Mouse (Mus musculus): ENCODE measurements around the gene Cyp1a1.

Cyp1a1 gene

DNA sequence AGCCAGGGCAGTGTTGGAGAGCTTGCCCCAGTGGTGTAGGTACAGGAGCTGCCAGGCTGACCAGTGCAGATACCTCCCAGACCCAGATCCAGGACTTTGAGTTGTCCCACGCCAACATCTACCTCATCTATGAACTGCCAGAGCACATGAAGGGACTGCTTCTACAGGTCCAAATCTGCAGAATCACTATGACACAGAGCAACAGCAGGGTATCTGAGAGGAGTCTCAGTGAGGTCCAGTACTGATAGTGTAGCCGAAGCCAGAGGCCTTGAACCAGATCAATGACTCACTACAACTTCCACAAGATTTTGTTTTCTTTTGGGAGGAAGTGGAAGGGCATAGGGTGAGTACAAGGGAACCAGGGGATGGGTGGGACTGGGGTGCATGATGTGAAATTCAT is at the start of gene Cyp1a1:
Gene Cyp1a1, plus strand, starts transcription at position 178 of the 400 bp plus-strand sequence.
- no peak for DNase-seq

DNA sequence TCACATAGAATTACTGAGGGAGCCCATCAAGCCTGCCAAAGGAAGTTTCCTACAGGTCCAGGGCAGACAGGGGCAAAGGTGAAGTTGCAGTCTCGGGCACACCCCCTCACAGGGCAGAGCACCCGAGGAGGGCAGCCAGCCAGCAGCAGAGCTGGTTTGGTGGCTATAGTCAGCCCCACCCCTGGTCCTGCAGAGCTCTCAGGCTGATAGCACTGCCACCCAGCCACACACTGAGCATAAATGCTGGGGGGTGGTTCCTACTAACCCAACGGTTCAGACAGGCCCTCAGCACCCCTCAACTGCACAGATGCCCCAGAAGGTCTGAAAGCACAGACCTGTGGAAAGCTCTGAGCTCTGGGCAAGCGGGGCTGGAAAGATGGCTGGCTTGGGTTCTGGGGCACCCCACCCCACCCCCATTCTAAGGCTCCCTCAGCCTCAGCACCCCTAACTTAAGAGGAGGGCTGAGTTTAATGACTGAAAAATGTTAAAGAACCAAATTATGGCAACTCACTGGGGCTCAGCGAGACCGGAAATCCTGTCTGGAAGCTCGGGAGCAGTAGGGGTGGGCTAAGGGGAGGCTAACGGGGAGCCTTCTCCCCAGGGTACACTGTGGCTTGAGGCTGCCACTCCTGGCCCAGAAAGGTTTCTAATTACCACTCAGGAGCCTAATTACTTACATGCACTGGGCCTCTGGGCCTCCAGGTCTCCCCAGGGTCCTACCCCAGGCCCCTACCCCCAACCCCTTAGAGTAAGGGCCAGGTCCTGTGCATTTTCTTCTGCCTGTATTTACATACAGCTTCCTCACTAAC is 48.9 kb upstream of the Cyp1a1 start:
- DNase-seq: no peak

DNA sequence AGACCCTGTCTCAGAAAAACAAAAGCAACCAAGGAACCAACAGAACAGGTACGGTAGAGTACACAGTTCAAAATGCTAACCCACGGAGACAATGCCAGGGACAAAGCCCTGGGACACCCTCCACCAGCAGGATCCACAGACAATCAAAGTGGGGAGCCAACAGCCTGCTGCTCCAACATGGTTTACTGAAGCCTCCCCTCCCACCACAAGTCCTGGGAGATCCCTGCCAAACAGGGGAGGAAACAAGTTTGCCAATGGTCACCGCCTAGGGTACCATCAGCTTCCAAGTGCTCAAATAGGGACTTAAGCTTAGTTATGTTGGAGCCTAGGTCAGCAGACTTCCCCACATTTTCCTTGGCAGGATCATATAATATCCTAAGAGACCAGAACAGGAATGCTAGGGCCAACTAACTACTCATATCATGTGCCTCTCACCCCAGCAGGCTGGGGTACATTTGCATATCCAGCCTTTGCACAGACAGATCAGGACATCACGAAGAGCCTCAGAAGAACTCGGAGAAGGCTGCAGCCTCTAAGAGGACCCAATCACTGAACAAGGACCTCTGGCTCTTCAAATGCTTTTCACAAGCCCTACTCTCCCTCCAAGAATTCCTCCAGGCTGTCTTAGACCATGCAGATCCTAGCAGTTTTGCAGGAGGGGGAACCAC is 47.9 kb upstream of the Cyp1a1 start:
- no peak for DNase-seq

DNA sequence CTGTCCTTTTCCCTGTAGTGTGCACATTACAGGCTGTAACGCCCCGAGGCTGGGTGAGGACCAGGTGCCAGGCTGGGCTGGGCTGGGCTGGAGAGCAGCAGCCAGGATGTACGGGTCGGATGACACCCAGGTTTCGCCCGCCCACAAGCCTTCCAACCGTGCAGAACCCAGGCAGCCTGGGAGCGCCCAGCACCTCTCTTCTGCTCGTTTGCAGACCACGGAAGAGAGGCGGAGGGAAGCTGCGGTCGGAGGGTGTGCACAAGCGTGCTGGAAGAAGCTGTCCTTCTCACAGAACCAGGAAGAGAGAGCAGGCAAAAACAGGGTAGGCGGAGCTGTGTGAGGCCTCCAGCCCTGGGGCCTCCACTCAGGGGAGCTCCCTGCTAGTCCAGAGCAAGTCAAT is 47.3 kb upstream of the Cyp1a1 start:
- no peak for DNase-seq

DNA sequence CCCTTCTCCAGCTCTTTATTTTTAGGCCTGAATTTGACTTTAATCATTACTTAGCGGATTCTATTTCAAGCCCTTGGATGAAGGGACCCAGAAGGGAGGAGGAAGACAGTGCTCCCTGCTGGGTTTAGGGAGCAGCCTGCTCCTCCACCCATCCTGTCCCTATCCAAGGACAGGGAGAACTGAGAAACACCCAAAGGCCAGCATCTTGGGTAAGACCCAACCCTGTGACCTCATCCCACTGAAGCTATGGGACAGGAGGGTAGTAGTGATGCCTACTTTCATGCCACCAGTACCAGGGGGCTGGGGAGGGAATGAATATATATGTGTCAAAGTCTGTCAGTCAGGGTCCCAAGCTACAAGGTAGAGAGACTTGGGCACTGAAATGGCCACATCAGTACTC is 46.7 kb upstream of the Cyp1a1 start:
- no peak for DNase-seq

DNA sequence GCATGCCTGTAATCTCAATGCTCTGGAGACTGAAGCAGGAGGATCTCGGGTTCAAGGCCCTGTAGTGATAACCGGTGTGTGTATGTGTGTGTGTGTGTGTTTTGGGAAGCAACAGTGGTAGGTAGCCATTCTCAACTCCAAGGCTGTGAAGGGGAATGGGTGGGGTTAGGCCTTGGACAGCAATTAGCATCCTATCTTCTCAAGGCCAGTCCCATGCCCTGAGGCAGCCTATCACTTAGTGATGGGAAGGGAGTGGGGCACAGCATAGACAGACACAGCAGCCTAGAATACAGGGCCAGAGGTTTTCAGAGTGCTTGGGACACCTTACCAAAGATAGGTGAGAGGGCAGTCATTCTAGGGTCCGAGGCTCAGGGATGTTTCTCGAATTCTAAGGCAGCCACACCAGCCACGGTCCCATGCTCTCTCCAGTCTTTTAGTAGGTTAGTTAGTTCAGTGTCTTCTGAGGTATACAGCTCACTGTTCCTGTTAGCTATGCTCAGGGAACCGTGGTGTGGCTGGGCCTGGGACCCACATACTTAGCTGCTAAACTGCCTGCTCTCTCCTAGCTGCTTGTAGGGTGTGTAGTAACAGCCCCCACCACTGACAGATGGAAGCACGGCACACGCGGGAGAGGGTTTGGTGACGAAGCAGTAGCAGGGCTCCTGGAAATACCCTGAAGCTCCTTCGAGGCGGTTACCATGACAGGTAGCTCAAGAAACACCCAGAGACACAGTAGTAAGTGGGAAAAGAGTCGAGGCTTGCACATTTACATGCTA is 45.8 kb upstream of the Cyp1a1 start:
- no peak for DNase-seq

DNA sequence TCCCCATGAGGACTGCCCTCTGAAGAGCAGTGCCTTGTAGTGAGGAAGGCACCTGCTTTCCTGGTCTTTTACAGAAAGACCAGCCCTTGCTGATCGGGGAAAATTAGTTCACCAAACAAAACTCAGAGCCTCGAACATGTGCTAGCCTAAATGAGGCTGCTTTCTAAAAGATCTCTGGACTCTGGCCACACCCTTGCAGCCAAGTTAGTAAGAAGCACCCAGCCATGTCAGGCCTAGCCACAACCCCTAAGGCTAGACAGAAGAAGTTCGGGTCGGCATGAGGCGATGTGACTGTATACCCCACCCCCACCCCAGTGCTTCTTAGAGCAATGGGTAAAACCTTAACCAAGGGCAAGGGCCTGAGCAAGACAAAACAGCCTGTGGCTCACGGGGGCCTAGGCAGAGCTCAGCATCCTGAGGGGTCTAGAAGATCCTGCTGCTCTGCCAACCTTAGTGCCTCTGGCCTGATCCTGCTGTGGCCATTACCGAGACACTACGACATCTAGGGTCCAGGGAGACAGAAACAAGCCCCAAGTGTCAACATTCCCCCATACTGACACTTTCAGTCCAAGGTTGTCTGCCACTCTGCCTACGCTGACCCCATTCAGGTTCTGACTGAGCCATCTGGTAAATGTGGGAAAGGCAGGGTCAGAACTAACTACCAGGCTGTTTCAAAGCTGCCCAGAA is 44.4 kb upstream of the Cyp1a1 start:
- no peak for DNase-seq

DNA sequence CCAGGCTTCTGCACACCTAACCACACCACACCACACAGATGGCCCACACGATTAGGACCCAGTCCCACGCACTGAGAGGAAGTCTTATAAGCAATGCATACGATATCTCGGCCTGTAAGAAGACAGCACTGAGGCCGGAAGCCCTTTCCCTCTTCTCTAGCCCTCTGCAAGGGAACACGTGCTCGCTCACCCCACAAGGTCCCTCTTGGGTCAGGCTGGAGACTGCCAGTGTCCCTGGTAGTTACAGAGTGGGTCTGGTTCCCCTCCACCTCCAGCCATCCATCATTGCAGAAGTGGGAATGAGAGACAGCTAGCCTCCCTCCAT is 43.9 kb upstream of the Cyp1a1 start:
- DNase-seq: no peak

DNA sequence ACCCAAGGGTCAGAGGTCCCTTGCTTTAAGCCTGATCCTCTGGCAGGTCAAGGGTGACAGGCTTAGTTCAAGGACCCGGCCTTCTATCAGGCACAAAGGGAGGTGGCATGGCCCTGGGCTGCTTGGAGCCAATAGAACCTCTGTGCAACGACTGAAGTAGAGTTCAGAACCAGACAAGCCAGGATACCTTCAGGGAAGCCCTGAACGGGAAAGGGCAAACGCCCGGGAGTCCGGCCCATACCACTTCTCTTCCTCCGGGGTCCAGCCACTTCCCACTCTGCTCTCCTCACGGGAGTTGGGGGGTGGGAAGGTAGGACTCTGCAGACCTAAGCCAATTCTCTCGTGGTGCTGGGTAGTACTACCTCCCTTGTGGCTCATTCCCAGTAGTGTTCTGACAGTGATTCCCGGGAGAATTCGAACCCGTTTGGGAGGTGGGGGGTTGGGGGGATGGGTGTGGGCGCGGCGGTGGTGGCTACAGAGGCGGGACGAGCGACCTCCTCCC is 43.2 kb upstream of the Cyp1a1 start:
- no peak for DNase-seq

DNA sequence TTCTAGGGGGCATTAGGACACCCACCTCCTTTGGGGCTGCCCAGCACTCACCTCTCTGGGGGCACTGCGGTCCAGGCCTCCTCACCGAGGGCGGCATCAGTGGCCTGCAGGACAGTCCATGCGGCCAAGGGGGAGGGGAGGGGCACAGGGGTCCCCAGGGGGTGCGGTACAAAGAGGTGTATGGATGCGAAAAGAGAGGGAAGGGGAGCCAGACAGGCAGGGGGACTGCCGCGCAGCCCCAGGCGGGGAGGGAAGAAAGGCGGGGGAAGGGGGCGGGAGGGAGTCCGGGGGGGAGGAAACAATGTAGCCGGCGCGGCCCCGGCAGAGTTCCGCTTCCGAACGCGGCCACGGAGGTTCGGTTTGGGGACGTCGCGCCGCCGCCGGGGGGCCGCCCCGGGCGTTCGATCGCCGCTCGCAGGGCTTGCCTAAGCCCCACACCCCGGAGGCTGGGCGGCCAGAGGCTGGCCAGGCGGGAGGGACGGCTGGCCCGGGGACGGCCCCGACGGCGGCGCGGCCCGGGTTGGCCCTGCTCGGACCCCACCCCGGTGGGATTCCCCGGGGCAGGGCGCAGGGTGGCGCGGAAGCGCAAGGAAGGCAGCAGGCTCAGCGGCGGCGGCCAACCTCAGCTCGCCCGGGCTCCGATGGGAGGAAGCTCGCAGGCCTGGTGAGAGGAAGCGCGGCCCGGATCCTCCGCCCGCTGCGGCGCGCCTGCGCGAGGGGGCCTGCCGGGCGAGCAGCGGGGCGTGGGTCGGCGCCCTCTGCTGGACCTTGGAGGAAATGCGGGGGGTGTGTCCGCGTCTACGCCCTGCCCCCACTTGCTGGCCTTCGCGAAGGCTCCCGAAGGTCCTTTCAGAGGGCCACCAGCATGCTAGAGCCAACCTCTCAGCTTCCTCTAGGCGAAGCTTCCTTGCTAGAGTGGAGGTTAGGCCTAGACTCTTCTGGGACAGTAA is 42.5 kb upstream of the Cyp1a1 start:
- peak; percentile 93 for DNase-seq

DNA sequence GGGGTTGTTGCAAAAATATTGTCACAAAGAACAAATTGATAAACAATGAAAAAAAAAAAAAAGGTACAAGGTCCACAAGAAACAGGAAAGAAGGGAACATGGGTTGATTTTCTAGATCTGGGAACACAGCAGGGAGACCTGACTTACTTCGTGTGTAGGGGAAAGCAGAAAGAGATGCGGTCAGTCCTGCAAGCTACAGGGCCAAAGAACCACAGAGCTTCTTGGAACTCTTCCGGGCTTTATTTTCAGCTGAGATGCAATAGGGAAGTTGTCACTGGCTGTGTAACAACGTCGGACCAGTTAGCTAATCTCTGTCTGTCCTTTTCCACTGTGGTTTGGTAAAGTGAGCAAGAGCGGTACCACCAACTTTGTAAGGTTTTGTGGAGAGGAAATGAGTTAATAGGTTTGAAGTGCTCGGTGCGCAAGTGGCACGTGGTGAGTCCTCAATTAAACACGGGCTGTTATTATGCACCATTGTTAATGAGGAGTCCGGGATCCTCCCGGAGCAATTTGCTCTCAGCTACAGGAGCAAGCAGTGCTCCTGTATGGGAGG is 41.1 kb upstream of the Cyp1a1 start:
- DNase-seq: no peak

DNA sequence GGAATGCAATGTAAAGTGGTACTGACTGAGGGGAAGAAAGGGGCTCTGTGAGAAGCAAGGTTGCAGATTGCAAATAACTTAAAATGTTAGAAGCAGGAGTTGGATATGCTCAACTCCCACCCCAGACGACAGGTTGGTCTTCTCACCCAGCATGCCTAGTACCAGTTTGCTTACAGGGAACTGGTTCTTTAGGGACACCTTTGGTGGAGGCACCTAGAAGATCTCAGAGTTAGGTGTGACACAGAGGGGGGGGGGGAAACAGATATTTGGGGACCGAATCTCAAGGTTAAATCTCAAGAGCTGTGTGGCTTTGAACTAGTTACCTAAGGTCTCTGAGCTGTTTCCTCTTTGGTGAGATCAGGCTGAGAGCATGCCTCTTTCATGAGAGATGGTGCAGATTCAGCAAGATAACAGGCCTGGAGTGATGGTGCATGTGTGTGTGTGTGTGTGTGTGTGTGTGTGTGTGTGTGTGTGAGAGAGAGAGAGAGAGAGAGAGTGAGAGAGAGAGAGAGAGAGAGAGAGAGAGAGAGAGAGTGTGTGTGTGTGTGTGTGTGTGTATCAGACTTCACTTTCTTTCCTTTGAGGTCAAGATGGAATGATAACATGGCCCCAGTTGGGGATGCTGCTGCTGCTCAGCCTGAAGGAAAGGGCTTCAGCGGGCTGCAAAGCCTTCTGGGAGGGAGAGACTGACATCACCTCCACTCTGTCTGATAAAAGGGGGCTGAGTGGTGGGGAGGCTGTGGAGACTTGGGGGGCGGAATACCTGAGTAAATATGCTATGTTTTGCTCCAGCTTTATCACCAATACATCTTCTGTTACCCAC is 40.2 kb upstream of the Cyp1a1 start:
- no peak for DNase-seq

DNA sequence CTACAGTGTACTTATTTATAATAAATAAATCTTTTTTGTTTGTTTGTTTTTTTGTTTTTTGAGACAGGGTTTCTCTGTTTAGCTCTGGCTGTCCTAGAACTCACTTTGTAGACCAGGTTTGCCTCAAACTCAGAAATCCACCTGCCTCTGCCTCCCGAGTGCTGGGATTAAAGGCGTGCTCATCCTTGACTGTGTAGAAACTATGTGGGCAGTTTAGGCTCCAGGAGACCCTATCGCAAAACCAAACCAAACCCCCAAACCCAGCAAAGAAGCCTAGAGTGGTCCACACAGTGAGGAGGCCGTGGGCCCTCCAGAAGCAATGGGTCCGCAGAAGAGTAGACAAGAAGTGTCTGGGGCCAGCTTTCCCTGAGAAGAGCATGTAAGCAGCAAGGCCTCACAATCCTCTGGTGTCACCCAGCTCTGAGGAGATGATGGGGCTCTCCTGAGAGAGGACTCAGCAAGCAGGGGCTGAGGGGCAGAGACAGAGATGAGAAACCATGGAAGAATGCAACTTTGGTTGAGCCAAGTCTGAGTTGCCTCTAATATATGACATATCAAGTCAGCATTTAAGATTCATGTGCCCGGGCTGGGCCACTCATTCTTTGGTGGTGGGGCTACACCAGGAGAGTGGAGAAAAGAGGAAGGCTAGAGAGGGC is 37.5 kb upstream of the Cyp1a1 start:
- DNase-seq: no peak

DNA sequence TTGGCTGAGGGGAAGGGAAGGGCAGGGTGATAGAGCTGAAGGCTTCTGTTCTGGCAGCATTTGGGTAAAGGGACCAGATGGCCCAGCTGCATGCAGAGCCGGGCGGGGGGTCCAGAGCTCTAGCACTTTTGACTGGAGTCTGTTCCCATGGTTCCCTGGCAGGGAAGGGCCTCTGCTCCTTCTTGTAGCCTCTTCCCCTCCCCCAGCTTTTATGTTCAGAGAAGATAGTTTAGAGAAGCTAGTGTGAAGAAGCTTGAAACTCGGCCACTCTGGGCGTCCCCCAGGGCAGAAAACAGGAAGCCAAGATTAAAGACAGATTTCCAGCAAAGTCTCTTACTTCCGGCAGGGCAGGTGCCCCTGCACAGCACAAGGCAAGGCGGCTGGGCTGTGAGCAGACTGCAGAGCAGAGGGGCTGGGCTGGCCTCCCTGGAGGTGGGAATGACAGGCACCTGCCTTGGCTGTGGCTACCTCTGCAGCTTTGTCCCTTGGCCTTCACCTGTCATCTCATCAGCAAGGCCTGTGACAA is 36.9 kb upstream of the Cyp1a1 start:
- DNase-seq: no peak

DNA sequence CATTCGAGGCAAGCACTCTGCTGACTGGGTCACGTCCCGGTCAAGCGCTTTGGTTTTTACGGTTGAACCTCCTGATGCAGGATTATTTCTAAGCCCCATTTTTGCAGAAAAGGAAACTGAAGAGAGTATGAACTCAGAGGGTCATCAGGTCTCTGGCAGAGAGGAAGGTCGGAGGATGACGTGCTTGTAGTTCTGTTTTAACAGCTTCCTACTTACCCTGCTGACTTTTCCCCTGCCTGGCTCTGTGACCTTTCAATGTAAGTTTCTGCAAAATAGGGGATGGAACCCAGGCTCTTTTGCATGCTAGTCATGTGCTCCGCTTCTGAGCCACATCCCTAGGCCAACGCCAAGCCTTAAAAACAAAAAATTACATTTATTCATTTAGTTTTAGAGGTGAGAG is 35.4 kb upstream of the Cyp1a1 start:
- no peak for DNase-seq

DNA sequence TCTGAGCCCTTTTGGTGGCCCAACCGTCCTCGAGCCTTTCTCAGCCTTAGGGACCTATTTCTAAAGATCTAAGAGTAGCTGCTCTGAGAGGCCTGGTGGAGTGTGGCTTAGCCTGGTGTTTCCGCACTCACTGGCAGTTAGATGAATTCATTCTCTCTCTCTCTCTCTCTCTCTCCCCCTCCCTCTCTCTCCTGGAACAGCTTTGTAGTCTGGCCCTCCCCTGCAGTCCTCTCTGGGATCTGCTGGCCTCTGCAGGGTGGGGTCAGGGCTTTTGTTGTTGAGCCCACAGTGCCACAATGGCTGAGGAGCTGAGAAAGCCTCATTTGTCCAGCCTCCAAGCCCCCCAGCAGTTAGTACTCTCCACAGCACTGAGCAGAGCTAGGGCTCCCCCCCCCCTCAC is 34.9 kb upstream of the Cyp1a1 start:
- DNase-seq: no peak

DNA sequence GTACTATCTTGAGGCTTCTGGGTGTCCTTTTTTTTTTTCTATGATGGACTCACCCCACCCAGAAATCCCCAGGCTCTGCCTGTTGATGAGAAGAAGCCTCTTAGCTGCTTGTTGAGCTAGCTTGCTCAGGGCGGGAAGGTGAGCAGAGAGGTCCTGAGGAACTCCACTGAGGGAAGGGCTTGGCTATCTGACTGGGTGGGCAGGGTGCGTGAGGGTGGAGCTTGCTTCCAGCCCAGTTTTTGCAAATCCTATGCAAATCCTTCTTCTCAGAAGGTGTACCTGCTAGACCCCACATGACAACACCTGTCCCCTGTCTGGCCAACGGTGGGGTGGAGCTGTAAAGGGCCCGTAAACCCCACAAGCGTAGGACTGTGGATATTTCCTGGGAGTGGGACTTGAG is 34.4 kb upstream of the Cyp1a1 start, which contains the start of gene Csk:
Gene Csk, minus strand, starts transcription at position 349 of the 400 bp plus-strand sequence.
- DNase-seq: no peak

DNA sequence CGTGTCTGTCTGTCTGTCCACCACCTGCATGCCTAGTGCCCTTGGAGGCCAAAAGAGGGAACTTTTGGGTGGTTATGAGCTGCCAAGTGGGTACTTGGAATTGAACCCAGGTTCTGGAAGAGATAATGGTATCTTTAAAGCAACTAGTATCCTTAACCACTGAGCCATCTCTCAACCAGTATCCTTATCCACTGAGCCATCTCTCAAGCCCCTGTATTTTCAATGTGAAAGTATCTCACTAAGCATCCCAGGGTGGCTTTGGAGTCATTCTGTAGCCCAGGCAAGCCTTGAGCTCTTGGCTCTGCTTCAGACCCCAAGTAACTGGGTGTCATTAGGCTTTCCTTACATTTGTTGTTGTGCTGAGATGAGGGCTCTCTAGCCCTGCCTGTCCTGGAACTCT is 32.8 kb upstream of the Cyp1a1 start:
- DNase-seq: no peak

DNA sequence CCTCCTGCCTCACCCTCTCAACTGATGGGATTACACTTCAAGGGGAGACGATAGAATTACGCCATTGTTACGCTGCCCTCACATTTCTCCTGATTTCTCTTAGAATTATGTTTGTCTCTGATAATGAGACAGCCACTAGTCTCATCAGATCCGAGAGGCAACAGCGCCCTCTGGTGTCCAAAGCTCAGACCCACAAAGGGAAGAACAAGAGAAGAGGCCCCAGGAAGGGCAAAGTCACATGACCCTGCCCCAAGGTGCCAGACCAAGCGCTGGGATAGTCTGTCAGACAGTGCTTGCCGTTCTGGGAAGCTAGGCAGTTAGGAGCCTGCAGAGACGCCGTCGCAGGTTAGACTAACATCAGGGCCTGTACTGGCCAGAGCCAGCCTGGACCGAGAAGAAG is 32.0 kb upstream of the Cyp1a1 start:
- DNase-seq: peak; percentile 99

Measured in right cerebral cortex, postnatal 4 days (tissue).